Mouse (Mus musculus): Measurements from ENCODE around the gene Zfp383.
"Not testable (repeated sequence)": the region's sequence is repeated elsewhere in the genome, so short reads cannot be mapped to it uniquely, and the experiment has no call there.

The Zfp383 gene

GRCm38 (mm10) chr7:29908130-29908950, at the start of gene Zfp383:
Gene Zfp383 (plus strand): TSS chr7:29908223.
- peak; percentile 76 for DNase-seq (ENCODE audit: low read depth, low spot score)

DNA sequence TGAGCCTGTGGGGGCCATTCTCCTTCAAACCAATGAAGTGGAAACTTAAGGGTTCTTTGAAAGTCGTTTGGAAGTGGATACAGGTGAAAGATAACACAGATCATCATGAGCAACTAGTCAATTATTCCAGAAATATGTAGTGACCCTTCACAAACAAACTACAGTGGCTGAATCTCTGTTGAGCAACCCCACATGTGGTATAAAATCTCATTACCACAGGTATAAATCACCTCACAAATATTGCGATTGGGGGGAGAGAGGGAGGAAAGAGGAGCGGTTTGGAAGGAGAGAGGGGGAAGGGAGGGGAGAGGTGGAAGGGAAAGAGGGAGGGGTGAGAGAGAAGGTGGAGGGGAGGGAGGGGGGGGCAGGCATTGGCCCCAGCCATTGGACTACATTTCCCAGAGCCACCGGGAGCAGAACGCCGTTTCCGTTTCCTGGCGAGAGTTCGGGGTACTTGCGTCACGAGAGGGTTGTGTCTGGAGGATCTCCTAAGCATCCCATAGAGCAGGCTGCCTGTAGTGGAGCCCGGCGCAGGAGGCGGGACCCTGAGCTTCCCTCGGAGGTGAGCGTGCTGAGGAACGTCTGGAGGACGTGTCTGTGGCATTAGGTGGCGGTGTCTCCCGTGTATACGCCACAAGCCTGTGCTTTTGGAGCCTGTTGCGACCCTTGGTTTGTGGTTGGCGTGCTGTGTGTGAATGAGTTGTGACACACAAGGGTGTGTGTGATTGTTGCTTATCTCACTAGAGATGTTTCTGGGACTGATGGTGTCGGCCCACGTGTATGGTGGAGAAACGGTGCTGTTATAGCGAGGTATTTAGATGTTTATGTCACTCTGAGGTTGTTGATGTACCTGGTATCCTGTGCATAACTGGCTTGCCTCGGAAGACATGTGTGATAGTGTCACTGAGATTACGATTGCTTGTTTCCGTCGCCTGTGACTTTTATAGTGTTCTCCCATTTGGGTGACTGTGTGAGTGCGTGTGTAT, 48.2 kb upstream of the Zfp383 start, which contains the start of gene Zfp420:
TSS of gene Zfp420 (plus strand) at position 448 of the 986 bp plus-strand sequence.
- DNase-seq (ENCODE audit: low read depth, low spot score), result peak; percentile 81

DNA sequence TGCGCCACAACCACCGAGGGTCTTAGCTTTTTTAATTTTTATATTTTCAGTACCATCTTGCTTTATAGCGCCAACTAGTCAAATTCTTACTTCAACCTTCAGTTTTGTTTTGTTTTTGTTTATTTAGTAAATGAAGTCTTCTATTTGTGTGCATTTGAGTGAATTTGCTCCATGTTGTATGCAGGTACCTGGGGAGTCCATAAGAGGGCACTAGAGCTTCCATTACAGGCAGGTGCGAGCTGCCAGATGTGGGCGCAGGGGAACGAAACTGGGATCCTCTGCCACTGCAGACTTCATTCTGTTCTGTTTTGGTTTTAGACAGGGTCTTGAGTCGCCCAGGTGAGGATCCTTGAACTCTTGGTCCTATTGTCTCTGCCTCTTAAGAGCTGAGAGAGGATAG, 46.4 kb upstream of the Zfp383 start:
- no peak for DNase-seq (ENCODE audit: low read depth, low spot score)

DNA sequence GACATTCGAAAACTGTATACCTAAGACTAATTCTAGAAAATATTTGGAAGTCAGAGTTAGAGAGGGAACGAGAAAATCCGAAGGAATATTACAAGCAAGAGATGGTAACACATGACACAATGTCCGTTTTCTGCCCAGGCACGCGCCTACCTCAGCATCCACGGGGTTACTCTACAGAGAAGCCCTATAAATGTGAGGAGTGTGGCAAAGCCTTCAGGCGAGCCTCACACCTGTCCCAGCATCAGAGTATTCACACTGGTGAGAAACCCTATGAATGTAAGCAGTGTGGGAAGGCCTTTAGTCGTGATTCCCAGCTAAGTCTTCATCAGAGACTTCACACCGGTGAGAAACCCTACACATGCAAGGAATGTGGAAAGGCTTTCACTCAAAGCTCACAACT, 33.8 kb upstream of the Zfp383 start:
- no peak for DNase-seq (ENCODE audit: low read depth, low spot score)

GRCm38 (mm10) chr7:29877561-29877960, 30.5 kb upstream of the Zfp383 start:
- not testable (repeated sequence) for DNase-seq (ENCODE audit: low read depth, low spot score)

DNA sequence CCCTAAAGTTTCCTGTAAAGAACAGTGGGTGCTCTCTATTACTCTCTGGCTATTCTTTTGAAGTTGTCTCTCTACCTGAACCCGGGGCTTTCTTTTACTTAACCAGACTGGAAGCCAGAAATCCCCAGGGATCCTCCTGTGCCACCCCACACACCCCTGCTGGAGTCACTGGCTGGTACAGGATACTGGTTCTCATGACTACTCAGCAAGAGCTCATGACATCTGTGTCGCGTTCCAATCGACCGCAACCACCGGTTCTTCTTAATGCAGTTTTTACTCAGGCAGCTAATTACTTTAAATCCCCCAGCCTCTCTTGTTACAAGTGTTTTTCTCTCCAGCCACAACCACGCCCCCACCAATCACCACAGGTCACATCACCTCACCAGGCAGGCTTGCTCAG, 28.0 kb upstream of the Zfp383 start:
- DNase-seq (ENCODE audit: low read depth, low spot score), result no peak

GRCm38 (mm10) chr7:29880916-29881315, 27.1 kb upstream of the Zfp383 start:
- no peak for DNase-seq (ENCODE audit: low read depth, low spot score)

DNA sequence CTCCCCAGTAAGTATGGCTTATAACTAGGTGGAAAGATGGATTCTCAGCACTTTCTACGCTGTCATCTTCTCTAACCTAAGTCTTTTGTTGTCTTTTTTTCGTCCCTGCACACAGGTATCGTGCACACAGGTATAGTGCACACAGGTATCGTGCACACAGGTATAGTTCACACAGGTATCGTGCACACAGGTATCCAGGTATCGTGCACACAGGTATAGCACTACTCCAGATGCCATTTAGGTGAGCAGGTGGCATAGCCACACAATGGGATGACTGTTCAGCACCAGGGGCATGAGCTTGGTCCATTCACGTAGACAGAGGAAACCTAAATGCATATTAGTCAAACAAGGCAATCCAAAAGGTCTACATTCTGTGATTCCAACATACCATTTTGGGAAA, 17.5 kb upstream of the Zfp383 start:
- DNase-seq (ENCODE audit: low read depth, low spot score), result no peak

DNA sequence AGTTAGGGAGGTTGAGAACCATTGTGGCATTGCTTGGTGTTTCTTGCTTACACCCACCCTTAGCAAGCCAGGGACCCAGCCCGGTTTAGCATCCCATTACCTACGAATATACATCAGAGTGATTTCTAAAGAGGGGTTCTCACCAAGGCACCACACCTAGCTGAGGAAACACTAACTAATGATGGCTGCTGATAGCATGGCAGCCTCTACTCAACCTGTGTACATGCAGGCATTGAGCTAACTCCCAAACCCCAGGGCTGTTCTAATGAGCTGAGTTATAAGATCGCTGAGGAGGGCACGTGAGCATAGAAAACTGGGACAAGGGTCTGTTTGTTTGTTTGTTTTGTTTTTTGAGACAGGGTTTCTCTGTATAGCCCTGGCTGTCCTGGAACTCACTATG, 15.3 kb upstream of the Zfp383 start:
- DNase-seq (ENCODE audit: low read depth, low spot score), result no peak

DNA sequence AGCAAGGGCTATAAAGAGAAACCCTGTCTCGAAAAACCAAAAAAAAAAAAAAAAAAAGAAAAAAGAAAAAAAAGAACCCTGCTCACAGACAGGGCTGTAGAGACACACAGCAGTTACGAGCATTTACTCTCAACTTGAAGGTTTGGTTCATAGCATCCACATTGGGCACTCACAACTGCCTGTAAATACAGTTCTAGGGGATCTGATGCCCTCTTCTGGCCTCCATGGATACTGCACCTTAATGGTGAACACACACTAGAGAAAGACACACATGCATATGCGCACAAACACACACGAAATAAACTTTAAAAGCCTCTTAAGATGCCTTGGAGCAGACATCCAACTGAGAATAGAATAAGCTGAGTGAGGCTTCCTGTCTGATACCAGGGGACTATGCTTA, 9.7 kb upstream of the Zfp383 start:
- DNase-seq (ENCODE audit: low read depth, low spot score), result no peak

- no peak for DNase-seq (ENCODE audit: low read depth, low spot score)
Measured at GRCm38 (mm10) chr7:29904101-29904500, 3.9 kb upstream of the Zfp383 start.

GRCm38 (mm10) chr7:29905966-29906681, 1.9 kb upstream of the Zfp383 start, which contains the start of gene Zfp27:
Gene Zfp27 (minus strand): TSS chr7:29906572.
- DNase-seq (ENCODE audit: low read depth, low spot score), result peak; percentile 63

- no peak for DNase-seq (ENCODE audit: low read depth, low spot score)
Measured at GRCm38 (mm10) chr7:29906682-29907058, 1.4 kb upstream of the Zfp383 start.

GRCm38 (mm10) chr7:29907206-29907605, 817 bp upstream of the Zfp383 start:
- no peak for DNase-seq (ENCODE audit: low read depth, low spot score)

DNA sequence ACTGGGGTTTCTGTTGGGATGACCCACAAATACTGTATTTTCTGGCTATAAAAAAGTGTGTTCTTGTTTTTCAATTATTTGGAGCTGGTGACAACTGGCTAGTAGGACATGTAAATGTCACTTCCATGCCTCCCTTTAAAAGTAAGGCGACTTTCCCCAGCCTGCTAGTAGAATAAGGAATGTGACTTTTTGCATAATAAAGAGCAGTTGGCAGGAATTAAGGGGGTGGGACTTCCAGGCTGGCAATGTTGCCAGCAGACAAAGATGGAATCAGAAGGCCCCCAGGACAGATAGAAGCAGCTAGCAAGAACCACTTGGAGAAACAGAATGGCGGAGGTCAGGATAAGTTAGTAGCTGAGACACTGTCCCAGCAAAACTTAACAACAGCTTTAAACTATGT, 2.2 kb downstream of the Zfp383 start:
- DNase-seq (ENCODE audit: low read depth, low spot score), result no peak

- no peak for DNase-seq (ENCODE audit: low read depth, low spot score)
Measured at GRCm38 (mm10) chr7:29912172-29912571, 4.1 kb downstream of the Zfp383 start.

DNA sequence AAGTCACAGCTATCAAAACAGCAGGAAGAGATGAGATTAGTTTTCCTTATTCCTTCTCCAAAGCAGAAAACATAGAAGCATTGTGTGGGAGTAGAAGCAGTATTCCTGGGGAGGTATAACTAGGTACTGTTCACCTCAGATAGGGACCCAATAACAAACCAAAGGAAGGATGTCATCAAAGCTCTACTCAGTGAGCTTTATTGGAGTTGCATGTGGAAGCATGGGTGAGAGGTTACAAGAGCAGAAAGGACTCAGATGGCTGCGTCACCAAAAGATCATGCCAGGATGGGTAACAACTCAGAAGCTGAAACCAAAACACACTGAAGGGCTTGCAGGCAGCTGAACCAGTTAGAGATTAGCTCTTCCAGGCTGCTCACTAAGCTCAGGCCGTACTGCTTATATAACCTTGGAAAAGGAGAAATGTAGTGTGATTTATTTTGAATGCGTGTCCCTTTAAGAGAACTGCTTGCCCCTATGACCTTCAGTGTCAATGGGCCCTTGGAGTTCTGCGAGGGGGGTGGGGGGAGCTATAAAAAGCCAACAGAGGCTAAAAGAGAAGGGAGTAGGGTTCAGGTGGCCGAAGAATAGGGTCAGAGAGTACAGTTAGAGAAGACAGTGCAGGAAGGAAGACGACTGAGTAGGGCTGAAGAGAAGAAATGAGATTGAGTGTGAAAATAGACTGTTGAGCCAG, 9.5 kb downstream of the Zfp383 start:
- no peak for DNase-seq (ENCODE audit: low read depth, low spot score)

DNA sequence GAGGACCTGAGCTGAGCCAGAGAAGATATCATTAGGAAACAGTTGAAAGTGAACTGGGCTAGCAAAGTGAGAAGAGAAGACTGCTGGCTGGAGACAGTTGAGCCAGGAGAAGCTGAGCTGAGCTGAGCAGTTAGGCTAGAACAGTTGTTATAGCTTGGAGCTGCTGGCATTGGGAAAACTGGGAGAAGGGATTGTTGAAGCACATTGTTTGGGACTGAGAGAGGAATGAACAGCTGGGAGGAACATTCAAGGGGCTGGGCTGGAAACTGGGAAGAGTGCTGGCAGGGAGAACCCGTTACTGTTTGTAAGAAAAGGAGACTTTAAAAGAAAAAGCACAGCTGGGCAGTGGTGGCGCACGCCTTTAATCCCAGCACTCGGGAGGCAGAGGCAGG, 10.0 kb downstream of the Zfp383 start:
- DNase-seq (ENCODE audit: low read depth, low spot score), result no peak

DNA sequence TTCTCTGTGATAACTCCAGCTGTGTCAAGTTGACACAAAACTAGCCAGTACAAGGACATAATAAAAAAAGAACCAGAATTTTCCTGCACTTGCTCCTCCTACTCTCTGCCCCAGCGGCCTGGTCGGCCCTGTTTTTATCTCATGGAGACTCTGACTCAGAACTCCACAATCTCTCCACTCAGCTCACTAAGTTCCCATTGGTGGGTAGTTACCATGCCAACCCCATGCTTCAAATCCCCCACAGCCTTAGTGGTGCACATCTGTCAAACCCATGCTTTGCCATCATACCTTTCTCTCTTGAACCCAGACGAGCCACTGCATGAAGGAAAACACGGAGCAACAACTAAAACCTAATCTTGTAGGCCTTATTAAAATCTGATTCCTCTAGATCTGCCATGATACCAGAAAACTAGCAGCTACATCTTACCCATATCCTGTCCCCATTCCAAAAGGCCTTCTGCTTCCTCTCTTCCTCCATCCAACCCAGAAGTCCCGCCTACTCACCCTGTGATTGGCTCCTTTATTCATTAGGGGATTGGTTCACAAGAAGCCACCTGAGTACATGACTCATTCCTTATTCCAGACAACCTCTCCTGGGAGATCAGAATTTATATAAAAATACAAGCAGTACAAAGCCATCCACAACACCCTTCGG, 13.5 kb downstream of the Zfp383 start:
- no peak for DNase-seq (ENCODE audit: low read depth, low spot score)

- no peak for DNase-seq (ENCODE audit: low read depth, low spot score)
Measured at GRCm38 (mm10) chr7:29922780-29923179, 14.8 kb downstream of the Zfp383 start.

DNA sequence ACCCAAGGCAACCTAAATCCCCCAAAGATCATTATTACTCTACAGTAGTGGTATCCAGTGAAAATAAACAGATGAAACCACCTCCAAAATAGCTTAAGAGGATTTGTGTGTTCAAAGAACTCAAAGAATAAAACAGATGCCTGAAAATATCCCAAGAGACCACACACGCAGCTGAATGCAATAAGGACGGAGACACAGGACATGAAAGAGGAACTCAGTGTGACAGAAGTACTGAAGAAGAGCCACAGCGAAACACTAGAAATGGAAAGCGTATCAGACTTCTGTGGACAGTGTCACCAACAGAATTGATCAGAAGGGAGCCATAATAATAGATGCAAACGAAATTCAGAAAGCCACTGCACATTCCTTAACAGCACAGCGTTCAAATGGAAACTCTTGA, 30.8 kb downstream of the Zfp383 start:
- no peak for DNase-seq (ENCODE audit: low read depth, low spot score)

Data from embryo, embryonic 11.5 days (tissue).